Mouse (Mus musculus) liver, embryonic 14.5 days (tissue): ENCODE data around the gene Asxl1. TPM values are rescaled to one million over a fixed set of nuclear protein-coding genes. Genes with fewer than 3 reads are reported as not detected.

ENCODE experiments used
- ATAC-seq: fragments of 200-750 bp; cut with Nextera tagmentation; 2 replicates; pipeline ENCODE4 v1.8.0; 2017; ENCODE audit warnings: moderate number of reproducible peaks, mild to moderate bottlenecking, moderate library complexity; ENCODE audit not compliant: insufficient read depth
- DNase-seq, 3 experiments: peaks; one replicate each; pipeline ENCODE4 v3.0.0-alpha.2; 2012 to 2013; ENCODE audit warnings: low read depth in 3 of 3, low spot score in 3 of 3
- H3K27ac ChIP-seq: fragments of 300-500 bp; sonication (generic); 2 replicates; pipeline ENCODE4 v1.5.1; 2014; ENCODE audit warnings: moderate library complexity, mild to moderate bottlenecking, control low read depth, inconsistent platforms
- H3K27me3 ChIP-seq: fragments of 300-500 bp; sonication (generic); 2 replicates; pipeline ENCODE4 v1.6.1; 2014; ENCODE audit warnings: mild to moderate bottlenecking, low read length, moderate library complexity; ENCODE audit not compliant: control insufficient read depth, insufficient read depth
- H3K36me3 ChIP-seq: fragments of 300-500 bp; sonication (generic); replicated peaks from 2 replicates; pipeline ENCODE4 v1.6.1; 2014; ENCODE audit warnings: low read depth; ENCODE audit not compliant: control insufficient read depth, insufficient read depth
- H3K4me1 ChIP-seq, 2 experiments: fragments of 200-500 bp in 1 of 2; fragments of 300-500 bp in 1 of 2; sonication (generic) in 1 of 2; replicated peaks; 2 replicates each; pipeline ENCODE4 v1.6.1; 2012 to 2014; ENCODE audit warnings: antibody characterized with exemption in 1 of 2, inconsistent platforms in 1 of 2, low read length in 1 of 2; ENCODE audit not compliant: control insufficient read depth in 2 of 2, insufficient read depth in 2 of 2
- H3K4me2 ChIP-seq: fragments of 300-500 bp; sonication (generic); 2 replicates; pipeline ENCODE4 v1.6.1; 2014; ENCODE audit warnings: low read depth, mild to moderate bottlenecking, control low read depth, moderate library complexity
- H3K4me3 ChIP-seq, 2 experiments: fragments of 200-500 bp in 1 of 2; fragments of 300-500 bp in 1 of 2; sonication (generic) in 1 of 2; 2 replicates each; pipeline ENCODE4 v1.5.1; 2012 to 2014; ENCODE audit warnings: low read depth in 2 of 2, low read length in 2 of 2, mild to moderate bottlenecking in 2 of 2, control low read depth in 1 of 2, inconsistent platforms in 1 of 2, moderate library complexity in 1 of 2; ENCODE audit not compliant: insufficient read depth in 1 of 2
- H3K9ac ChIP-seq: fragments of 300-500 bp; sonication (generic); replicated peaks from 2 replicates; pipeline ENCODE4 v1.6.1; 2014; ENCODE audit warnings: mild to moderate bottlenecking, control low read depth, moderate library complexity
- H3K9me3 ChIP-seq: fragments of 300-500 bp; sonication (generic); 2 replicates; pipeline ENCODE4 v1.6.1; 2016; ENCODE audit warnings: low read length, mixed read lengths; ENCODE audit not compliant: control insufficient read depth
- CTCF ChIP-seq: IDR thresholded peaks from 2 replicates; pipeline ENCODE4 v1.5.1; 2016; ENCODE audit warnings: antibody characterized with exemption, low read depth, control low read depth
- EP300 ChIP-seq: IDR thresholded peaks from 2 replicates; pipeline ENCODE4 v1.6.1; 2016; ENCODE audit warnings: antibody characterized with exemption, low read depth
- WGBS: fragments of 180-500 bp; shearing (Covaris S2); extraction: QIAGEN DNeasy Blood & Tissue Kit; methylation state at CpG from one replicate; pipeline ENCODE4 v1.1.7; 2014; ENCODE audit not compliant: insufficient replicate concordance; 5-methylcytosine and 5-hydroxymethylcytosine counted together
- polyA plus RNA-seq, 2 experiments: library from polyadenylated mRNA; depleted of rRNA in 1 of 2; stranded (reverse) in 1 of 2; unstranded in 1 of 2; fragments of >200 nt; fragmentation: Nextera tagmentation in 1 of 2; extraction: Ambion mirVana in 1 of 2; gene quantifications; 2 replicates each; pipeline versions ENCODE4 v1.2.1 to v1.2.3; 2012 to 2014

The Asxl1 gene
- polyA plus RNA-seq, 2 experiments = 6.5 to 7.7 TPM

DNA sequence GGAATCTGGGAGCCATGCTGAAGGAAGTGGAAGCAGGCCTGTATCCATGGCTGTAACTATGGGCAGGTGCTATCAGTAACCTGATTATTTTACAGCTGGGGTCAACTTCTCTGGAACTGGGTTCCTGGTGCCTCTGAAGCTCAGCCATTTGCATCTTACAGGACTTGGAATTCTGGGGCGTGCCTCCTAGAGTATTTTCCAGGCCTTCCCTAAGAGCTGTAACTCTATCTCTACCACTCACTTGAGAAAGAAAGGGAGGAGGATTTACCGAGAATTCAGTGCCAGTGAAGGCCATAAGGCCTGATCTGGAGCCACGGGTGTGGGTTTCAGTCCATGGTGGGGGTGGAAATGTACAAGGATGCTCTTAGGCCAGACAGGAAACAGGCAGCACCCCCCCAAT lies 95.6 kb downstream of the Asxl1 start:
- H3K27ac ChIP-seq = no peak overlapping the region
- H3K4me3 ChIP-seq = no peak overlapping the region
- H3K9me3 ChIP-seq = no peaks in the 10 kb centered on the region
- no peaks in the 10 kb centered on the region for H3K36me3 ChIP-seq
- no peak for ATAC-seq
- H3K4me1 ChIP-seq = peaks cover 15 to 20% of the 10 kb centered on the region in 2 experiments
- H3K4me2 ChIP-seq = no peak overlapping the region
- 68% methylated on average over 3 of the region's 3 CpGs for WGBS
- H3K27me3 ChIP-seq = peaks cover 28% of the 10 kb centered on the region
- DNase-seq = no peak
- H3K9ac ChIP-seq = no peak overlapping the region
- TF ChIP-seq EP300 (no peak), CTCF (no peak)

DNA sequence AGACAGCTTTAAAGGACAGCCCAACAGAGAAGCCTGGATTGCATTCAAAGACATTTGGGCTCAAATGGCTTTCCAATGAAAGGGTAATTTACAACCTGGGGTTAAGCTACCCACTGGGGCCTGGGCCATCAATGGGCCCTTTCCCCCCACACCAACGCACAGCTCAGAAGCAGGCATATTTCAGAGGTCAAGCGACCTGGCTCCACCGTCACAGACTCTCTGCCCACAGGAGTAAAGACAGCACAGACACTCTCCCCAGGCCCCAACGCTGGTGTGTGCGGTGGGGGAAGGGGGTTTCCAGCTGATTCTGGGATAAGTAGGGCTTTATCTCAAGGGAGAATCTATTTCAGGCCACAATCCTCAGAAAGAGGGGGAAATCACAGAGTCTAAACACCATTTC lies 97.1 kb downstream of the Asxl1 start:
- Histone ChIP-seq H3K27ac (no peak overlapping the region), H3K9ac (no peak overlapping the region), H3K27me3 (peaks cover 28% of the 10 kb centered on the region), H3K4me1 (peaks cover 9 to 11% of the 10 kb centered on the region in 2 experiments), H3K4me3 (peak overlapping the region in 1 of 2 experiments; percentile 72; a peak in 2 of 4 replicates), H3K36me3 (no peaks in the 10 kb centered on the region), H3K4me2 (peak overlapping the region; percentile 98), H3K9me3 (no peaks in the 10 kb centered on the region)
- DNase-seq = no peak
- TF ChIP-seq CTCF (no peak), EP300 (no peak)
- no peak for ATAC-seq
- WGBS = 48% methylated on average over 5 of the region's 5 CpGs

DNA sequence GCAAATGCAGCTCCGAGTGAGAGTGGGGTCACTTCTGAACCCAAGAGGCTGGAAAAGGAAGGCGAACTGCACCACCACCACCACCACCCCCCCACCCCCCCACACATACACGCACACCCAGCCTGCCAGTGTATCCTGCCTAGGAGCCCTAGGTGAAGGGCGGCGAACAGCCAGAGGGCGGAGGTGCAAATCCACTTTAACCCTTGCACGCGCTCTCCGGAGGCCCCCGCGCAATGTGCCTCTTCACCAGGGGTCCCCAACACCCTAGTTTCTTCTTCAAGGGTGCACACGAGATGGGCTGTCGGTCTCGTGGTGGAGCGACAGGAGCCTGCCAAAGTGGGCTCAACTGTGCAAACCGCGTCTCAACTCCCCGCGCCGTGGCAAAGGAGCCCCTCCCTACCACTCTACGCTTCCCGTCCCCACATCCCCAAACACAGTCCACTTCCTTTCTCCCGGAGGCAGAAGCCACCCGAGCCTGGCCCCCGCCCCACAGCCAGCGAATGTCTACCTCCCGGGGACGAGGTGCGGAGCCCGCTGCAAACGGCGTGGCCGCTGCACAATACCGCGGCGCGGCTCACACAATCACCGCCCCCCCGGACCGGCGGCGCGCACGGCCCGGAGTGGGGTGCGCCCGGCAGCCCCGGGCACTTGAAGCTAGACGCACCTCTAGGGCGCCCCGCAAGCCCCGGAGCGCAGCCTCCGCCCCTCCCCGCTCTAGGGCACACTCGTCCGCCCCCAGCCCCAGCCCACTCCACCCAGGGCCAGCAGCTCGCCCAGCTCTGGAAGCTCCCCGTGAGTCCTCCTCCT lies 98.0 kb downstream of the Asxl1 start:
- Histone ChIP-seq H3K9ac (peak overlapping the region; percentile 54), H3K4me1 (peaks cover 8 to 11% of the 10 kb centered on the region in 2 experiments; a peak in 3 of 4 replicates), H3K27me3 (peaks cover 28% of the 10 kb centered on the region), H3K4me3 (peak overlapping the region; percentile 64 to 72), H3K4me2 (peak overlapping the region; percentile 98), H3K27ac (no peak overlapping the region), H3K9me3 (no peaks in the 10 kb centered on the region), H3K36me3 (no peaks in the 10 kb centered on the region)
- 1% methylated on average over 59 of the region's 59 CpGs for WGBS
- peak; percentile 35 for ATAC-seq
- TF ChIP-seq CTCF (no peak), EP300 (no peak)
- no peak for DNase-seq

DNA sequence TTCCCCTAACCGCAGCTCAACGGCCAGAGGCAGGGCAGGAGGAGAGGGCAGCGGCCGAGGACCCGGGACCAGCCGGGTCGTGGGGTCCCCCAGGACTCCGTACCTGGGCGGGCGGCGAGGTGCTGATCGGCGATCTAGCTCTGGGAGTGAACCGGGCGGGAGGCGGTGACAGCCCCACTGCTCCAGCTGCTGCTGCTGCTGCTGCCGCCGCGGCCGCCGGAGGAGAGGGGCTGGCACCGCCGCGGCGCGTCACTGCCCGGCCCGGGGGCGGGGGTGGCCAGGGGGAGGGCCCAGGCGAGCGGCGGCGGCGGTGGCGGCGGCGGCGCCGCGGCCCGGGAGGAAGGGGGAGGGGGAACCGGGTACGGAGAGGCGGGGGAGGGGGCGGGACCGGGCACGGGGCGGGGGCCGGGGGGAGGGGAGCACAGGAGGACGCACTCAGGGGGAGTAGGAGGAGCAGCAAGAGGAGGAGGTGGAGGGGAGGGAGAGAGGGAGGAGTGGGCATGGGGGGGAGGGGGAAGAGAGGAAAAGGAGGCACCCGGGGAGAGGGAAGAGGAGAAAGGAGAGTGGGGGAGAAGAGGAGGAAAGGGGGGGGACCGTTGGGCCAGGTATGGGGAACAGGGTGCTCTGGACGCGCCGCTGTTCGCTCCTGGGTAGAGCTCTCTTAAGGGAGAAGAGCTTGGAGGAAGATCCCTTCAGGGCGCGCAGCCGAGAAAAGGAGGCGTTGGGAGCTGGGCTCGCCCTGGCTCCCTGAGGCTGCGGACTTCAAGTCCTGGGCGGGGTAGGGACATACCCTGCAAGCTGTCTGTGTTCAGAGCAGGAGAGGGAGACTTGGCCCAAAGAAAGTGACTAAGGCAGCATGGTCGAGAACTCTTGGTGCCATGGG lies 98.9 kb downstream of the Asxl1 start:
- peak overlapping the region; percentile 98 for H3K4me2 ChIP-seq
- WGBS = 1% methylated on average over 54 of the region's 64 CpGs
- H3K27me3 ChIP-seq = peaks cover 28% of the 10 kb centered on the region
- H3K27ac ChIP-seq = no peak overlapping the region
- TF ChIP-seq EP300 (no peak), CTCF (no peak)
- H3K4me1 ChIP-seq = peaks cover 8 to 11% of the 10 kb centered on the region in 2 experiments; a peak in 3 of 4 replicates
- peak overlapping the region; percentile 64 to 72 for H3K4me3 ChIP-seq
- DNase-seq = peak in 1 of 3 experiments; percentile 56
- no peaks in the 10 kb centered on the region for H3K9me3 ChIP-seq
- H3K36me3 ChIP-seq = no peaks in the 10 kb centered on the region
- H3K9ac ChIP-seq = peak overlapping the region; percentile 54
- peak; percentile 66 for ATAC-seq
